Mouse (Mus musculus) bone marrow macrophage, adult 2 months (primary cell): ENCODE data around the gene Elob. TPM values are rescaled to one million over a fixed set of nuclear protein-coding genes. Genes with fewer than 3 reads are reported as not detected.

Experiments
- H3K27ac ChIP-seq: 2 replicates; pipeline ENCODE4 v1.5.1; 2012; ENCODE audit warnings: low read depth, low read length; ENCODE audit not compliant: insufficient read depth
- H3K4me1 ChIP-seq: 2 replicates; pipeline ENCODE4 v1.6.1; 2012; ENCODE audit warnings: low read length; ENCODE audit not compliant: control insufficient read depth, insufficient read depth
- H3K4me3 ChIP-seq: 2 replicates; pipeline ENCODE4 v1.5.1; 2012; ENCODE audit warnings: mild to moderate bottlenecking, low read length, moderate library complexity; ENCODE audit not compliant: insufficient read depth
- CTCF ChIP-seq: IDR thresholded peaks from 2 replicates; pipeline ENCODE4 v1.5.1; 2012; ENCODE audit warnings: low read depth, mild to moderate bottlenecking, low read length, moderate library complexity
- POLR2A ChIP-seq: IDR thresholded peaks from 2 replicates; pipeline ENCODE4 v1.6.1; 2012; ENCODE audit warnings: mild to moderate bottlenecking, low read depth, low read length, borderline replicate concordance
- polyA plus RNA-seq: library from polyadenylated mRNA; stranded (reverse); fragments of >200 nt; gene quantifications from 2 replicates; pipeline ENCODE4 v1.2.4, GENCODE M21; 2012; ENCODE audit not compliant: missing spikeins, insufficient read depth, insufficient read length

Gene Elob
- polyA plus RNA-seq, 1 experiment: 243 TPM

DNA sequence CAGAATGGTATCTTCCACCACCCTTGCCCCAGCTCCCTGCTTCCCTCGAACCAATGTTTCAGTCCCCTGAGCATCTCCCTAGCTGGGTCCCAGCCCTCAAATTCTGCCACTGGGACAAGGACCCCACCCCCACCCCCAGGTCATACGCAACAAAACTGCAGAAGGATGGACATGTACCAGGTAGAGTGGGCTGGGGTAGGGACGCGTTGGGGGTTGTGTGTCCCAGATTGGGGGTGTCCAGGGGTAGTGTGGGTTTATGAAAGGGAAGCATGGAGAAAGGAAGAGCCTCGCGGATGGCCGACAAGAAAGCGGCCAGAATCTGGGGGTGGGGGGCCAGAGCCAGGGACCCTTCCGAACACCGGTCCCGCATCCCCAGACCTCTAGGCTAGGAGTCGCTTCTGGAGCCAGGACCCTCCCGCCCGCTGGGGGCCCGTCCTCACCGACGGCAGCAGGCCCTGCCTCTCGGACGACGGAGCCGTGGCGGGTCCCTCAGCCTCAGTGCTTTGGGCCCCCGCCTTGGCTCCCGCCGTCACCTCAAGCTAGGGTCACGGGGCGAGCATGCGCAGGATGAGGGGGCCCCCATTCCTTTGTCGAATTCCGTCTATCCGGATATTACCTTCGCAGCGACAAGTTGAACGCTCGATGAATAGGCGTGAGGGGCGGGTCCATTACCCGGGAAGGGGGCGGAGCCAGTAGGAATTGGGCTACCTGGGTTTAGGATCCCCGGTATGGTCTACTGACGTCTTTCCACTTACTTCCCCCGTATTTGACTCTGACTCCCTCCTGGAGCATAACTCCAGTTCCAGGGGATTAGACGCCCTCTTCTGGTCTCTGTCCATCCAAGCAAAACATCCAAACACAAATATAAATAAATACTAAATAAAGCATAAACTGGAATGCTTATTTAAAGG is 43.1 kb downstream of the Elob start, which contains the start of gene Flywch2:
Flywch2 (minus strand) TSS at position 521 of the 911 bp plus-strand sequence.
- TF ChIP-seq CTCF: no peak
- no peak for TF ChIP-seq POLR2A
- H3K27ac ChIP-seq: no peak within 1 kb of the TSS
- peak within 1 kb of the TSS; percentile 52 for H3K4me3 ChIP-seq
- H3K4me1 ChIP-seq: peaks cover 11% of the 10 kb centered on the region

DNA sequence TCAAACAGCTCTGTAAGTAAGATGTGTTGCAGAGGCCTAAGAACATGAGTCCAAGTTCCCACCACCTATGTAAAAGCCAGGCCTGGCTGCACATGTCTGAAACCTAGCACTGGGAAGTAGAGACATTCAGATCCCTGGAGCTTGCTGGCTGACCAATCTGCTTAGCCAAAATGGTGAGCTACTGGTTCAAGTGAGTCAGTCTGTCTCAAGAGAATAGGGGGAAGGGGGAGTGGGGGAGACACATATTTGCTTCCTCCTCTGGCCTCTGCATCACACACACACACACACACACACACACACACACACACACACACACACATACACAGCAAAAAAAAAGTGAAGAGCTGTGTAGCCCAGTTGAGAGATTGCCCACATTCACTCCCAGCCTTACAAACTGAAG is 45.6 kb downstream of the Elob start:
- Histone ChIP-seq H3K27ac (no peak overlapping the region), H3K4me1 (peaks cover 3% of the 10 kb centered on the region; the same call in 1 of the 2 replicates), H3K4me3 (no peak overlapping the region)
- TF ChIP-seq CTCF (no peak), POLR2A (no peak)

DNA sequence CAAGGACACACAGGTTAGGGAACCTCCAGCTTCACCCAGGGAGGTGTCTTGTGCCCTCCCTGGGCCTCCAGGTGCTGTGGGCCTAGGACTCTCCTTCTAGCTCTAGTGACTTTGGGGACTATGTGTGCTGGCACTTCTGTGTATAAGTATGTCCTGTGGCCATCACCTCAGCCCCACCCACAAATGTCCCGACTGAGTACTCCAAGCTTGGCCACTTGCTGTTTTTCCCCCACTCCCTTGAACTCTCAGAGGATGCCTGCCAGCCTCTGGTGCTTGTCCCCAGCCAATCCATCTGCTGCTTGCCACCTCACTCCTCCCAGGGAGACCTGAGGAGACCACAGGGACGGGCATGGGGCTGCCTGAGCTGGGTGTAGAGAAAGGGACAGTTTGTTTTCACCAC is 50.5 kb downstream of the Elob start:
- no peak overlapping the region for H3K4me3 ChIP-seq
- peaks cover 15% of the 10 kb centered on the region for H3K4me1 ChIP-seq
- TF ChIP-seq POLR2A (no peak), CTCF (no peak)
- no peak overlapping the region for H3K27ac ChIP-seq

DNA sequence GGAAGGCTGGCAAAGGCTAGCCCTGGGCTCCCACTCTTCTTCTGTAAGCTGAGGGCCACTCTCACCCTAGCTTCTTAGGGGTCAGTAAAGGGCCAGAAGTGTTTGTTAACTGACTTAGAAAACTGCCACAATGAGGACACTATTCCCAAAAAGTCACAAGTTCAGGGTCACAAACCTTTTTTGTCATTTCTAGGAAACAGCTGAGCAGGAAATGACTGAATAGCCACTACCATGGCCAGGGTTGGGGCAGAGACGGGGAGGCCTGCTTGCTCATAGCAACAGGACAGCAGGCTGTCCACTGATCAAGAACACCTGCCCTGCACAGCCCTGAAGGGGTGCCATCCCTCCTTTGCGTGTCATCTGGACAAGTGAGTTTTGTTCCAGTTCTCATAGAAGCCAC is 51.8 kb downstream of the Elob start:
- peaks cover 16% of the 10 kb centered on the region for H3K4me1 ChIP-seq
- H3K27ac ChIP-seq: no peak overlapping the region
- no peak overlapping the region for H3K4me3 ChIP-seq
- TF ChIP-seq POLR2A: no peak
- no peak for TF ChIP-seq CTCF

DNA sequence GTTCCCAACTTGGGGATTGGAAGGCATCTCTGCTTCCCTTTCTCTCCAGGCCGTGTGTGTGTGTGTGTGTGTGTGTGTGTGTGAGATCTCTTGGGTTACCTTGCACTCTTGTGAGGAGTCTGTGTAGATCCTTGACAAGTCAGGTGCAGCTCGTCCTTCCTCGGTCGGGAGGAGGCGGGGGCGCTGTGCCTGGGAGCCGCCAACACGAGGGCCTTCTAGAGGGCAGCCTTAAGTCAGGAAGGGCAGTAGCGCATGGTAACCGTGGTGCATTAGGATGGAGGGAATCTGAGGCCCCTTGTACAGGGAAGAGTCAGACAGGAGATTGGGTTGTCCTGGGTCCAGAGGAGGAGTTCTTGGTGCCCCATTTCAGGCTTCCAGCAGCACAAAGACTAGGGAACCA is 52.7 kb downstream of the Elob start:
- TF ChIP-seq POLR2A (no peak), CTCF (no peak)
- peaks cover 17% of the 10 kb centered on the region for H3K4me1 ChIP-seq
- no peak overlapping the region for H3K27ac ChIP-seq
- no peak overlapping the region for H3K4me3 ChIP-seq

Other genes starting within 250 kb of the Elob start
- gene Zfp13, start 229.6 kb downstream of the Elob start, polyA plus RNA-seq: 1.2 and 1.3 TPM in 2 replicates
- not detected in 2 replicates for gene Zscan10, start 228.3 kb downstream of the Elob start, polyA plus RNA-seq
- gene Mmp25, start 183.9 kb downstream of the Elob start, polyA plus RNA-seq: 0.38 and 0.41 TPM in 2 replicates
- gene Bicdl2, start 168.6 kb downstream of the Elob start, polyA plus RNA-seq: not detected in 2 replicates
- 101 and 118 TPM in 2 replicates for gene Hcfc1r1, start 155.5 kb downstream of the Elob start, polyA plus RNA-seq
- gene Thoc6, start 155.3 kb downstream of the Elob start, polyA plus RNA-seq: 20.9 and 23.4 TPM in 2 replicates
- 4.9 and 5.6 TPM in 2 replicates for gene Tnfrsf12a, start 151.7 kb downstream of the Elob start, polyA plus RNA-seq
- not detected in 2 replicates for gene Cldn6, start 149.9 kb downstream of the Elob start, polyA plus RNA-seq
- gene Cldn9, start 145.1 kb downstream of the Elob start, polyA plus RNA-seq: not detected in 2 replicates
- not detected in 2 replicates for gene 1520401A03Rik, start 106.4 kb downstream of the Elob start, polyA plus RNA-seq
- 17.3 and 20.1 TPM in 2 replicates for gene Pkmyt1, start 102.8 kb downstream of the Elob start, polyA plus RNA-seq
- gene Paqr4, start 88.3 kb downstream of the Elob start, polyA plus RNA-seq: 13.9 TPM in 2 replicates
- not detected in 2 replicates for gene Kremen2, start 83.3 kb downstream of the Elob start, polyA plus RNA-seq
- 20.4 and 21.3 TPM in 2 replicates for gene Flywch1, start 57.5 kb downstream of the Elob start, polyA plus RNA-seq
- 1.6 and 1.8 TPM in 2 replicates for gene Flywch2, start 43.1 kb downstream of the Elob start, polyA plus RNA-seq
- 502 and 543 TPM in 2 replicates for gene Srrm2, start 38.6 kb downstream of the Elob start, polyA plus RNA-seq
- not detected in 2 replicates for gene Prss33, start 6.9 kb upstream of the Elob start, polyA plus RNA-seq
- gene Prss32, start 14.7 kb upstream of the Elob start, polyA plus RNA-seq: not detected in 2 replicates
- gene Prss41, start 15.0 kb upstream of the Elob start, polyA plus RNA-seq: not detected in 2 replicates
- not detected in 2 replicates for gene Prss21, start 38.9 kb upstream of the Elob start, polyA plus RNA-seq
- not detected in 2 replicates for gene Dcpp1, start 51.7 kb upstream of the Elob start, polyA plus RNA-seq
- not detected in 2 replicates for gene Dcpp2, start 51.7 kb upstream of the Elob start, polyA plus RNA-seq
- not detected in 2 replicates for gene Dcpp3, start 88.3 kb upstream of the Elob start, polyA plus RNA-seq
- not detected in 2 replicates for gene Sbp, start 112.5 kb upstream of the Elob start, polyA plus RNA-seq
- not detected in 2 replicates for gene Sbpl, start 126.1 kb upstream of the Elob start, polyA plus RNA-seq
- 0.44 and 1.7 TPM in 2 replicates for gene Prss30, start 151.4 kb upstream of the Elob start, polyA plus RNA-seq
- not detected in 2 replicates for gene Prss22, start 169.0 kb upstream of the Elob start, polyA plus RNA-seq
- gene Prss27, start 209.0 kb upstream of the Elob start, polyA plus RNA-seq: not detected in 2 replicates
- 13.1 and 15.9 TPM in 2 replicates for gene Kctd5, start 244.3 kb upstream of the Elob start, polyA plus RNA-seq